Mouse (Mus musculus) spleen, adult 2 months (tissue): ENCODE results near the gene Dus2.

Experiments
- CTCF ChIP-seq: fragments of 200-500 bp; IDR thresholded peaks from 2 replicates; pipeline ENCODE4 v1.5.1; 2011; ENCODE audit warnings: mild to moderate bottlenecking, inconsistent platforms; ENCODE audit not compliant: insufficient read depth, insufficient read length, insufficient replicate concordance; ENCODE audit errors: extremely low read depth
- POLR2A ChIP-seq: fragments of 200-500 bp; IDR thresholded peaks from 2 replicates; pipeline ENCODE4 v1.6.1; 2011; ENCODE audit warnings: low read depth, low read length, inconsistent platforms

GRCm38 (mm10) chr8:106061686-106062085, 70.5 kb downstream of the Dus2 start:
- TF ChIP-seq CTCF (no peak), POLR2A (no peak)
